Mouse (Mus musculus) megakaryocyte-erythroid progenitor cell, adult 5-6 weeks (primary cell): ENCODE measurements around the gene Rps12-ps3. TPM values are rescaled to one million over a fixed set of nuclear protein-coding genes. Genes with fewer than 3 reads are reported as not detected.
A peak's percentile ranks its signal among the peaks of the same experiment; 100 is the strongest.

Experiments
- ATAC-seq: replicated peaks from 2 replicates; pipeline ENCODE4 v1.8.0; 2016; ENCODE audit warnings: mild to moderate bottlenecking, inconsistent platforms; ENCODE audit not compliant: severe bottlenecking, poor library complexity, low FRiP score, low TSS enrichment
- total RNA-seq, 2 experiments: library from RNA; stranded (forward) in 1 of 2; stranded (reverse) in 1 of 2; fragments of 200-1000, 215-1000 nt in 1 of 2; fragments of >200 nt in 1 of 2; fragmentation: Nextera tagmentation in 1 of 2; gene quantifications; 2 replicates each; pipeline ENCODE4 v1.2.3; 2014 to 2017

The Rps12-ps3 gene
- total RNA-seq (2014; fragmentation: Nextera tagmentation) (403 and 406 TPM in 2 replicates), total RNA-seq (2017) (963 and 1,109 TPM in 2 replicates)

DNA sequence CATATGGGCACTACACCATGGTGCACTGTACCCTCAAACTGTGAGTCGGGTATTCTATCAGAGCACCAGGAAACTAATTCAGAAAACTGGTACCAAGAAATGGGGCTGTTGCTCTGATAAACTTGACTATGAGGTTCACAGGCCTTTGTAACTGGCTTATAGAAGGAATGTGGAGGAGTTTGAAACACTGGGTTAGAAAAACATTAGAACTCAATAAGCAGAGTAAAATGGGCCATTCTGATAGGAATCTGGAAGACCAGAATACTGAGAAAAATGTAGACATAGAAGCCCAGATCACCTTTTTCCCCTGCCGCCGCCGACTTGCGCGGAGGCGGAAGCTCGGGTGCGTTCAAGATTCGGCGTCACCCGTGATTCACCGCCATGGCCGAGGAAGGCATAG lies at the start of gene Rps12-ps3:
Gene Rps12-ps3 (plus strand): TSS at position 301 of the 400 bp plus-strand sequence.
- no peak for ATAC-seq

- ATAC-seq, result no peak
These were observed 48.9 kb upstream of the Rps12-ps3 start for GRCm38 (mm10) chr19:59273190-59273589.

DNA sequence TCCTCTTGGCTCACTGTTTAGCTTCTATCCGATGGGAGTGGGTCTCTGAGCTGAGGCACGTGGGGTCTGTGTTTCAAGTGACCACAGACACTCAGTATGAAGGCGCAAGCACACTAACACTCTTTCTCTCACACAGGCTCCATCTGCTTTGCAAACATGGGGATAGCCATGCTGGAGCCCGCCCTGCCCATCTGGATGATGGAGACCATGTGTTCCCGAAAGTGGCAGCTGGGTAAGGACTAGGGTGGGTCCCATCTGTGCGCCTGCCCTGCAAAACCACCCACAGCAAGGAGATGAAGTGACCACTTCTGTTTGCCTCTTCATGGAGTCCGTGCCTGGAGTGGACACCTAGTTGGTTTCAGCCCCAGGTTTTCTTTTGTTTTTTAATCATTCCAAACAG lies 45.7 kb upstream of the Rps12-ps3 start:
- ATAC-seq, result no peak

- ATAC-seq, result no peak
These were observed 41.2 kb upstream of the Rps12-ps3 start for GRCm38 (mm10) chr19:59280841-59281240.

DNA sequence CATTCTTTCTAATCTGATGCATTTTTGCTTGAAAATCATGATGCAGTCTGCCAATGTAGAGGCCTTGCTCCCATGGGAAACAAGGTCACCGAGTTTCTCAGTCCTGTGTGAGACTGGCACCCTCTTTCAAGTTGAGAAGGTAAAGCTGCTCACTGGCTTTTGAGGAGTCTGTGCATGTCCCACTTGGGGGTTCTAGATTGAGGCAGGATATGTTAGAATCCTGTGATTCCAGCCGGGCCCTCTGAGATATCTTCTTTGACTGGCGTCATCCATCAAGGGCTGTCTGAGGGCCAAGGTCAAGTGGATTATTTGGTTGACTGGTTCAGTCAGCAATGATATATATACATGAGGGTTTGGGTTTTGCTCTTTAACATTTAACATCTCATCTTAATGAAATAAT lies 40.1 kb upstream of the Rps12-ps3 start:
- ATAC-seq, result no peak

DNA sequence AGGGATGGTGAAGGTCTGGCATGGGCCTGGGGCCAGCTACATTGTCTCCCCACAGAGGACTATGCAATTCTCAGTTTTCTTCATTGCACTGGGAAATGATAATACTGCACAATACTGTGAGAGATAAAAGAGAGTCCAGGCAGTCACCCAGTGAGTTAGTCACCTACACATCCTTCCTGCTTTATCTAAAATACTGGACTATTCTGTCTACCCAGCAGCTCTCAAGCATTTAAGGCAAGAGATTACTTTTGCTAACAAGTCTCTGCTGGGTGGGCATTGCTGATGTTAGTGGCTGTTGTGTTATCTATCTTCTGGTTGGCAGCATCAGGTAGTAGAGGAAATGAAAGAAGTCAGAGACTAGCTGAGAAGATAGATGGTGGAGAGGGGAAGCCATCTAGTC lies 33.0 kb upstream of the Rps12-ps3 start:
- ATAC-seq, result peak; percentile 27; the same call in 1 of the 2 replicates

GRCm38 (mm10) chr19:59289811-59290210 lies 32.3 kb upstream of the Rps12-ps3 start:
- ATAC-seq, result peak; percentile 14; the same call in 1 of the 2 replicates

- 0 out of 2 replicates have a peak, but pooled peaks have one; percentile 26 for ATAC-seq
These were observed 29.8 kb upstream of the Rps12-ps3 start for GRCm38 (mm10) chr19:59292183-59292839.

DNA sequence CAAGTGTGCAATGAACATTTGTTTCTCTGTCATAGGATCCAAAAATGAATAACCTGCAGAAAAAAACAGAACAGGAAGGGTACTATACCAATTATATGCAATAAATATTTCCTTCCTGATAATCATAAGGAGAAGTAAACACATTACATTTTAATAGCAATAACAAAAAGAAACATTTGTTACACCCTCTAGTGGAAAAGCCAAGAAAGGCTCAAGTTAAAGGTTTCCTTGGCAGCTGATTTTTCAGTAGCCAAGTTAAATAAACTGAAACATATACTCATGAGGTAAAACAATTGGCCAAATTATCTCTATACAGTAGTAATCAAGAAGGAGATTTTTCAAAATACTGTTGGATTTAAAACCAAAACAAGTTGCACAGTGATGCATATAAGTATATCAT lies 6.8 kb upstream of the Rps12-ps3 start:
- ATAC-seq, result no peak

DNA sequence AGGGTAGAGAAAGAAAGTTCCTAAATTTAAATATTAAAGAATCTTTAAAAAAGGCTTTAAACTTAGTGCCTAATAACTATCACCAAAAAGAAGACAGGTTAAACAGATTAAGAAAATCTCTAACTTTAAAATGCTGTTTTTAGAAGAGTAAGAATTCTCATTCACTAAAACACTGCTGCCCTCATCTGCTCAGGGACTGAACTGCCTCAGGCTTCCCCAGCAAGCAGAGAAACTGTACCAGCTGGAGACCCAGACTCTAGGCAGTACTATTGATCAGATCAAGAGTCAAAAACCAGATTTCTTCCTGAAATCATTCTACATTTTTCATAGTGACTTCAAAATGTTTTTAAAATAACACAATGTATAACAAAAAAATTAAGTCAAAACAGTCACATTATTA lies 5.5 kb upstream of the Rps12-ps3 start:
- peak; percentile 80 for ATAC-seq

DNA sequence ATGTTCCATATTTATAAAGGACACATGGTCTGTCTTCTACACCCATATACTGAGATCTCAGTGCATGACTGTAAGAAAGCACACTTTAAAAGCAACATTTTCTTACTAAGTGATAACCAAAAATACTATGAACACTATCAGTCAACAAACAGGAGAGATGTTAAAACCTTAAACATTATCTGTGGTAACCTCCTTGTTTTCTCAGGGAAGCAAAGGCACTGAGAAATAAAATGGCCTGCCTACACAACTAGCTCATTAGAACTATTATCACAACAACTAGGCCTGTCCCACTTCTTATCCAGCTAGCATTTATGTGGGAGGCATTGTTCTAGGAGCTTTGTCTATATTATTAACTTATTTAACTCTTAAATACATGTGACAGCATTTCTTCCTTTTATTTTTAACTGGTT lies 8.7 kb downstream of the Rps12-ps3 start:
- peak; percentile 94 for ATAC-seq

DNA sequence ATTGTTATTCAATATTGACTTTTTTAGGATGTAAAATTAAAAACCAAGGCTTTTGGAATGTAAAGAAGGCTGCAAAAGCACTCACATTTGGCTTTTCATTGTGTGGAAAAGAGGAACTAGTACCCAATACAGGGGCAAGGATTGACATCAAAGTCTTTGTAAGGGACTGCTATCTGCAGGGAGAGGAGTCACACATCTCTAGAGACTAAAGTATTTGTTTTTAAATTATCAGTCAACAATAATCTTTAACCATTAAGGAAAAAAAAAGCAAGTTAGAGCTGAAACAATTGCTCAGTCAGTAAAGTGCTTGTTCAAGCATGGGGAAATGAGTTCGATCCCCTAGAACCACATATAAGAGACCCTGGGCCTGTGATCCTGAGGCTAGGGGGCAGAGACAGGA lies 14.6 kb downstream of the Rps12-ps3 start:
- ATAC-seq, result no peak

DNA sequence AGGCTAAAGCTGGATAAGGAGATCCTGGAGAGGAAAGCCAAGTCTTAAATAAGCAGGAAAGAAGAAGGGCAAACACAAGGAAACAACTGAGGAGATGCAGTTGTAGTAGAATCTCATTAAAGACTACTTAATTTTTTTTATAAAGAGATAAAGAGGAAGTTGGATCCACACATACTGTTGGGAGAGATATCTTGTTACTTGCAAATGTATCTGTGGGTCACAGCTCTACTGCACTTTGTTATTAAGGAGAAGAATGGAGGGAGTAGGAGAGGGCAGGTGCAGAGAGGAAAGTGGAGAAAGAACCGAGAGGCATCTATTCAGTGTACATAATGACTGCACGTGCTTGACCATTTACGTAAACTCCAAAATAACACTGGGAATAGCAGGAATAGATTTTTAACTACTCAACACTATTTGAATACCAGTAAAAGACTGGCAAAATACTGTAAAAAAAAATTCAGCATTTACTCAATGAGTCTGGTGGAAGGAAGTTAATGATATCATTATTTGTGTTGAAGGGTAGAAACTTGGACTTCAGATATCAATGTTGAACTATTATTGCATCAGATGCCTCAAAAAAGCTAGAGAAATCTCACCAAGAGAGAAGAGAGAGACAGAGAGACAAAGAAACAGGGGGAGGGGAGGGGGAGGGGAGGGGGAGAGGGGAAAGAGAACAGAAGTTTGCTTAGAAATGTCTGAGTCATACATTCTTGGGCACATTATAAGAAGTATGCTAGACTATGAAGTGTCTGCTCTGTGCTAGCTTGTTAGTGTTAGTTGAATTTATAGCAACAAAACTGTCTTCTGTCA lies 16.0 kb downstream of the Rps12-ps3 start:
- peak; percentile 64 for ATAC-seq

DNA sequence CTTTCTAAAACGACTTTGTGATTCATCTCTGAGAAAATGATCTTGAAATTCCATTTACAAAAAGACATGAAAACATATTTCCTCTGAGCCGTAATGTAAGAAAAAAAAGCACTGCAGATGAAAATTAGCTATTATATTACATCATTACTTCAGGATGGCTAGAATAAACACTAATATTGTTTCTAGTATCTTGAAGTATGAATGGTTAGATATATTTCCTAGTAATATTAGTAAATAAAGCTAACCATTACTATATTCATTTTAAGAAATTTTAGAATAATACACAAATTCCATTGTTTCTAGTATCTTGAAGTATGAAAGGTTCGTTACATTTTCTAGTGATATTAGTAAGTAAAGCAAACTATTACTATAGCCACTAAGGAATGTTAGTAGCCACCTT lies 17.8 kb downstream of the Rps12-ps3 start:
- no peak for ATAC-seq

- ATAC-seq, result no peak
These were observed 20.9 kb downstream of the Rps12-ps3 start for GRCm38 (mm10) chr19:59342964-59343363.

GRCm38 (mm10) chr19:59344304-59344711 lies 22.2 kb downstream of the Rps12-ps3 start:
- ATAC-seq, result peak; percentile 48

DNA sequence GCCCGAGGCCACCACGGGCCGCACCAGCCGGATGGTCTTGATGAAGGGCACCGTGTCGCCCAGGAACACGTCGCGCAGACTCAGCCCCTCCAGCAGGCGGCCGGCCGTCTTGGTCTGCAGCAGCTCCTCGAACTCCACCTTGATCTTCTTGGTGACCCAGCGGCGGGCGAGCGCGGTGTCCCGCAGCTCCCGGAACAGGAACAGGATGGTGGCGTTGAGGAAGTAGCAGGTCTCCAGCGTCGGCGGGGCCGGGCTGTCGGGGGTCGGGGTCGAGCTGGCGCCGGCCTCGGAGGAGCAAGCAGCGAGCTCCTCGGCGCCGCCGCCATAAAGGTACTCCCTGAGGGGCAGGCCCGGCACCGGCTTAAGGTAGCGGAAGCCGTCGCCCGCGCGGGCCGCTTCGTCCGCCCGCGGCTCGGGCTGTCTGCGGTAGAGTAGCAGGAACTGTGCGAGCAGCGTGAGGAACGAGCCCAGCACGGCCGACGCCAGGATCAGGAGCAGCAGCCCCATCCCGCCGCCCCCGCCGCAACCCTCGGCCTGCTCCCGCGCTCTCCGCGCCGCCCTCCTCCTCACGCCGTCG lies 23.1 kb downstream of the Rps12-ps3 start:
- peak; percentile 43 for ATAC-seq

DNA sequence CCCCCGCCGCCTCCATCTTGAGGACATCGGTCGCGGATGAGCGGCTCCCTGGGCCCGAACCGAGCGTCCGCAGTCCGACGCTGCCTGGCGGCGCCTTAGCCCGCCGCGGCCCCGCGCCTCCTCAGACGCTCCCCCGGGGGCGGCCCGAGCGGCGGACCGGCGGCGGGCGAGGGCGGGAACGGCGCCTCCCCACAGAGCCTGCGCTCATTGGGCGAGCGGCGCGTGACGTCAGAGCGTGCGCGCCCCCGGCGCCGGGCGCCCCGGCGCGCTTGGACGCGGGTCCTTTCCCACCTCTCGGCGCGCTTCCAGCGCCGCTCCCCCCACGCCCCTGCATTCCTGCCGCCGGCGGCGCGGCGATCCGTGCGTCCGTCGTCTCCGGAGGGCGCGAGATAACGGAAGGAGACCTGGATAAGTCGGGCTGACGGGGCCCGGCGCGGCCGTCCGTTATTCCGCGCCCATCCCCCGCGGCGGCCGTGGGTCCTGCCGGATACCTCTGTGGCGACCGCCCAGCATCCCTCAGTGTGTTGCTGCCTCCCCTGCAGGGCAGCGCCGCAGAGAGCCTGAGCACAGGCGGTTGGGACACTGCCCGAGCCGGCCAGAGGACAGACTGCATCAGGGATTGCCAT lies 23.7 kb downstream of the Rps12-ps3 start, which contains the start of gene Pdzd8:
Gene Pdzd8 (minus strand): TSS at position 123 of the 626 bp plus-strand sequence.
- ATAC-seq, result peak; percentile 61

- no peak for ATAC-seq
These were observed 24.2 kb downstream of the Rps12-ps3 start for GRCm38 (mm10) chr19:59346325-59346724.
